Mouse (Mus musculus): ENCODE data around the gene Zfp276.

The Zfp276 gene

GRCm38 (mm10) chr8:123254099-123254885 is at the start of gene Zfp276, which contains the start of gene Vps9d1:
TSS of gene Zfp276 (plus strand) at chr8:123254195.
TSS of gene Vps9d1 (minus strand) at chr8:123254348.
- no peak; the same call in 1 of the 2 replicates for TF ChIP-seq GATA4 (IDR thresholded peaks at IDR 0.05; ENCODE audit: insufficient replicate concordance, low read length)

- TF ChIP-seq GATA4 (IDR thresholded peaks at IDR 0.05; ENCODE audit: insufficient replicate concordance, low read length), result no peak
Measured at GRCm38 (mm10) chr8:123211876-123212275, 42.1 kb upstream of the Zfp276 start.

- peak; percentile 35; the same call in 1 of the 2 replicates for TF ChIP-seq GATA4 (IDR thresholded peaks at IDR 0.05; ENCODE audit: insufficient replicate concordance, low read length)
Measured at GRCm38 (mm10) chr8:123212321-123213117, 41.5 kb upstream of the Zfp276 start, which contains the start of the genes Chmp1a and Spata33. TSS of gene Chmp1a (minus strand) at chr8:123212763. TSS of gene Spata33 (plus strand) at chr8:123212832.

DNA sequence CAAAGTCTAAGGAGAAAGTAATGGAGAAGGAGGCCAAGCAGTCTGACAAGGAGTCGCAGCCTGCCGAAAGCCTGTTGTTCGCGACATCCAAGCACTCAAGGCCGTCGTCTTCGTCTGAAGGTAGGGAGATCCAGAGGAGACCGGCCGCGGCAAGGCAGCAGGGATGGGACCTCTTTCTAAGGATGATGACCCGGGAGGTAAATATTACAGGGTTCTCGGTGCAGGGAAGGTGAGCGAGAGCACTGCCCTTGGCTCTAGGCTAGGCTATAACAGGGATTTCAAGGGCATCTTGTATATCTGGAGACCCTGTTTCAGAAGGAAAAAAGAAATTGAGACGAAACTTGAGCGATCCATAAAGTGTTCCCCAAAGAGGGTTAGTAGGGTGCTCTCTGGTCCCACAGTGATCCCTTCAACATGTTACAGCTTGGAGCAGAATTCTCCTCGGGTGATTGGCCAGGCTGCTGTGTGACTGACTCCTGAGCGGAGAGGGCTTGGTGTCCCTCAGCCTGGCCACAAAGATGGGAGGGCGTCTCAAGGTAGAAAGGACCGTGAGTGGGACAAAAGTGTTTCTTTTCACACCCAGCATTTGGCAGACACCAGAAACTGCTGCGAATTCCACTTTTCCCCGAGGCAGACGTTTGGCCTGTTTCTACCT is 40.8 kb upstream of the Zfp276 start:
- no peak for TF ChIP-seq GATA4 (IDR thresholded peaks at IDR 0.05; ENCODE audit: insufficient replicate concordance, low read length)

DNA sequence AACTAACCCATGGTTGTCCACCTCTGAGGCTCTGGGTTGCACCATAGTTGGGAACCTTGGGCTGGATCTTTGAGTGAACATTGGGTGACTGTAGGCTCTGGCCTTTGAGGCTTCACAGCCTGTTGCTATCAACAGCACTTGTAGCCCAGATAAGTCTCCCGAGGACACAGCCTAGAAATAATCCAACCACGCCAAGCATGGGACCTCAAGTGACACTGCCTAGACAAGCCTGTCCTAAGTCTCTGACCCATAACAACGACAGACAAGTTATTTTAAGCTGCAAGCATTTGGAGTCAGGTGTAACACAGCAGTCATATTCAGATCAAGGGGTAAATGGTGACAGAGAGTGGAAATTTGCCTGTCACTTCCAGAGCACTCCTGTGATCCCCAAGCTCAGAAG is 38.6 kb upstream of the Zfp276 start:
- no peak for TF ChIP-seq GATA4 (IDR thresholded peaks at IDR 0.05; ENCODE audit: insufficient replicate concordance, low read length)

DNA sequence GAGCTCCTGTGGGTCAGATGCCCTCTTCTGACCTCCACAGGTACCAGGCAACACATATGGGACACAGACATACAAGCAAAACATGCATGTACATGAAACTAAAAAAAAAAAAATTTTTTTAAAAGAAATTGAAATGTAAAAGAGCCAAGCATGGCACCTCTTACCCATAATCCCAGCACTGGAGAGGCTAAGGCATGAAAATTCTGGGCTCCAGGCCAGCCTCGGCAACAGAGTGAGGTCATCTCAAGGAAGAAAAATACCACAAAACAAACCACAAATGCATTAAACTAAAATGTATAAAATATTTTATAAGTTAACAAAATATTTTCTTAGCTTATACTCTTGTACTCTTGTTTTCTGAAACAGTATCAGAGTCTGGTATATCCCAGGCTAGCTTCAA is 33.1 kb upstream of the Zfp276 start:
- TF ChIP-seq GATA4 (IDR thresholded peaks at IDR 0.05; ENCODE audit: insufficient replicate concordance, low read length), result no peak

GRCm38 (mm10) chr8:123224278-123225266 is 29.4 kb upstream of the Zfp276 start, which contains the start of gene Cdk10:
TSS of gene Cdk10 (plus strand) at chr8:123224842.
- TF ChIP-seq GATA4 (IDR thresholded peaks at IDR 0.05; ENCODE audit: insufficient replicate concordance, low read length), result no peak; the same call in 1 of the 2 replicates

DNA sequence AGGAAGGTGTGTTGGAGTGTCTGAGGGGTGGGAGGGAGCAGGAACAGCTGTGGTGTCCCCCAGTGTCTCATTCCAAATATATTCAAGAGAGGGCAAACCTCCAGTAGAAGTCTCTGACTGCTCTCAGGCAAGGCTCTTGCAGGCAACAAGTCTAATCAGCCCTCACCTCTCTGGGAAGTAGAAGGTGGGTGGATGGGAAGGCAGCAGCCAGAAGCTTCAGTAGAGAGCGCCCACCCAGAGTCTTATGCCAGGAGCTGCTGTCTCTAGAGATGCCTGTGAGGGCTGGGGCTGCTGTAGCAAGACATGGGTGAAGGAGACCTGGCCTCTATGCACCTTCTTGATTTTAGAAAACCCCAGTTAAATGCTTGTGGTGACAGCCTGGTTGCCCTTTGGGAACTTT is 25.6 kb upstream of the Zfp276 start:
- no peak for TF ChIP-seq GATA4 (IDR thresholded peaks at IDR 0.05; ENCODE audit: insufficient replicate concordance, low read length)

DNA sequence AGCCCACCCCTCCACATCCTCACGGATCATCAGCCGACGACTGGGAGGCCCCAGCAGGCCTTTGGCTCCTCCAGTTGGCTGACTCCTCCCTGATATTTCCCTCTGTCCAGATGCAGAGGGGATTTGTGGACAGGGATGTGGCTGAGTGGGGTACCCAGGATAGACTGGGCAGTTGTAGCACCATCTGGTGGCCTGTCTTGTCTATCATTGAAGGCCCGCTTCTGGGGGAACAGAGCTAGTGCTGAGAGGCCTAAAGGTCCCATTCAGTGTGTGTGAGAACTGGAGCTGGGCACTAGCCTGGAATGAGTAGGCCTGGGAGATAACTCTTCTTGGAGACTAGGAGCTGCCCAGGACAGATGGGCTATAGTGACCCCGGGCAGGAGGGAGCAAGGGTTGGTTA is 22.3 kb upstream of the Zfp276 start:
- no peak for TF ChIP-seq GATA4 (IDR thresholded peaks at IDR 0.05; ENCODE audit: insufficient replicate concordance, low read length)

- no peak for TF ChIP-seq GATA4 (IDR thresholded peaks at IDR 0.05; ENCODE audit: insufficient replicate concordance, low read length)
Measured at GRCm38 (mm10) chr8:123232553-123232952, 21.4 kb upstream of the Zfp276 start.

DNA sequence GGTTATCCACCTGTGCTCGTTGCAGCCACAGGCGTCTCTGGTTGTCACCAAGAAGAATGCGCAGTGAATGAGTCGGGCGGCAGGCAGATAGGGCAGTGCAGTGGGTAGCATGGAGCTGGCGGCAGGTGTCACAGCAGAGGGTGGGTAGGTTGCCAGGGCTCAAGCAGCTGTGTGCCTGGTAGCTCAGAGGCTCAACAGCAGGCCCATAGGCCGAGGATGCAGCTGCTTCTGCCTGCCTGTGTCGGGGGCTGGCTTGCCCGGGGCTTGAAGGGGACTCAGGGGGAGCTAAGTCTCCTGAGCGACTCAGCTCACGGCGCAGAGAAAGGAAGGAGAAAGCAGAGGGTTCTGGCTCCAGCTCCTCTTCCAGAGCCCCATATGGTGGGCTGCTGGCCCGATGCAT is 20.7 kb upstream of the Zfp276 start:
- no peak for TF ChIP-seq GATA4 (IDR thresholded peaks at IDR 0.05; ENCODE audit: insufficient replicate concordance, low read length)

- TF ChIP-seq GATA4 (IDR thresholded peaks at IDR 0.05; ENCODE audit: insufficient replicate concordance, low read length), result no peak
Measured at GRCm38 (mm10) chr8:123233760-123234159, 20.2 kb upstream of the Zfp276 start.

DNA sequence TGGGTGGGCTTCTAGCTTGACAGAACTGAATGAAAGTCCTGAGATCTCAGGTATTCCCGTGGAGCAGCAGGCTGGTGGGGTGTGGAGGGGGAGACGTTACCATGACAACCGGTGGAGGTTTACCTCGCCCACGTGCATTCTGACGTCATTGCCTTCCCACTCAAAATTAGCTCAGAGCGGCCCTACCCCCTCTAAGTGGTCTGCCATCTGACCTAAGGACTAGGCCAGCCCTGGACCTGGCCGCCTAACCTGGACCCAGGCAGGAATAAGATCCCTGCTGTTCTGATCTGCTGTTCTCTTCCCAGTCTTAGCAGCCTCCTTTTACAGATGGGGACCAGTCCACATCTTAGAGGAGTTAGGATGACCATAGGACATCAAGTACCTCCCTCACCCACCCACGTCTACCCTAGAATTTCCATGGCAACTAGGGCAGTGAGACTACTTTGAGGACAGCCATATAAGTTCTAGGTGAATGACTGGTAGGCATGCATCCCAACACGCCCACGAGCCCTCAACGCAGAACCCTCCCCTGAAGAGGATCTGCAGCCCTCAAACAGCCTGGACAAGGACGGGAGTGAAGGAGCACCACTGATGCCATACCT is 19.0 kb upstream of the Zfp276 start:
- TF ChIP-seq GATA4 (IDR thresholded peaks at IDR 0.05; ENCODE audit: insufficient replicate concordance, low read length), result no peak

All from liver, adult (tissue).